Mouse (Mus musculus): Measurements from ENCODE around the gene Polrmt.

Gene Polrmt

DNA sequence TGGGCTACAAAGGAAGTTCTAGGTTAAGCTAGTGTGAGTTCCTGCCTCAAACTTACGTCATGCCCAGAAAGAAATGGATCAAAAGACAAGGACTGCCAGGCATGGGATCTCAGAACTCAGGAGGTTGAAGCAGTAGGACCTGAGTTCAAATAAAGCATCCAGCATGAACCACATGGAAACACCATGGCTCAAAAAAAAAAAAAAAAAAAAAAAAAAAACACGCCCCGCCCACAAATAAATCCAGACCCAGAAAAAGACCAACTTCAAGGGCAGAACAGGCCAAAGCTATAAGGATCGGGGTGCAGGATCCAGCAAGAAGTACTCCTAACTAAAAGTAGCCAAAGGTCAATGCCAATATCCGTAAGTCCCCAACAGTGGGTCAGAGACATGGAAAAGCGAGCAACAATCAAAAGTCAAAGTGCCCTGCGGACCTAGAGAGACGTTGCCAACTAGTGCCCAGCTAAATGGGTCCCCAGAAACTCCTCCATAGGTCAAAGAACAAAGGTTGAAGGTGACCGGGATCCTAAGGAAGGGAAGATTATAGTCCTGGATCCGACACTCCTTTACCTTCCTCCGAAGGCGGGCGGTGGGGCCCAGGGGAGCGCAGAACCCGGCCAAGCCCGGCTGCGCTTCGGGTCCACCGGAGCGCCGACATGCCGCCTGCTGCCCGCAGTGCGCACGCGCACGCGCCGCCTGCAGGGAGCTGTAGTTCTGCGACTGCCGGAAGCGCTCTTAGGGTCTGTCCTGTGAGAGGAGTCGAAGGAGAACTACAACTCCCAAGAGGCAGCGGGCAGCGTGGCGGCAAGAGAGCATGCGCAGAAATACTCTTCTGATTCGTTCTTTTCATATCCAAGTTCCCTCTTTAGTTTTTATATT lies at the start of gene Polrmt:
Polrmt (minus strand) TSS at position 684 of the 876 bp plus-strand sequence.
- peak; percentile 99 for DNase-seq (ENCODE audit: low read depth, low spot score)

DNA sequence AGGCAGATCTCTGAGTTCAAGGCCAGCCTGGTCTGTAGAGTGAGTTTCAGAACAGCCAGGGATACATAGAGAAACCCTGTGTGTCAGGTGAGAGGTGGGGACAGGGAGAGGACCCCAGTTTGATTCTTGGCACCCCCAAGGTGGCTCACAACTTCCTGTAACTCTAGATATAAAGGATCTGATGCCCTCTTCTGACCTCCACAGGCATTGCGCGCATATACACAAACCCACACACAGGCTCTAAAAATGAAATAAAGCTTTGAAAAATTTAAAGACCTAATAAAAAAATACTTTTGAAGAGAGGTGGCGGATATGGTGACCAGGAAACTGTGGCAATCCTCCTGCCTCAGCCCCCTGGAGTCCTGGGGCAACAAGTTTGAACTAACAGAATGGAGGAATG lies 49.5 kb upstream of the Polrmt start:
- no peak for DNase-seq (ENCODE audit: low read depth, low spot score)

DNA sequence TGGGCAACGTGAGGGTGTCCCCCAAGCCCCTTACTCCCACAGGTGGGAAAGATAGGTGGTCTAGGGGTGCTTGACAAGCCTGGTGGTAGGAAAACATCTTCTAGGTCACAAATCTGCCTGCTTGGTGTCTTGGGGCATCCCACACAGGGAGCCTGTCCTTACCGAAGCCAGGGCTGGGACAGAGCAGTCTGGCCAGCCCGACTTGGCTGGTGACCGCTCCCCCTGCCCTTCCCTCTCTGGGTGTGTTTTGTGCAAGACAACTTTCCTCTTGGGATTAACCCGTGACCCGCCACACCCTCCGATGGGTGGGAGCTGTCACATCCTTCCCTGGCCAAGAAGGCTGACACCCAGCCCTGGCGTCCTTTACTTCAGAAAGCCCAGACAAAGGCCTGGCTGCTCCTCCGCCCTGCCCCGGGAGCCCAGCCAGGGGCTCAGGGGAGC lies 48.1 kb upstream of the Polrmt start:
- peak; percentile 43 for DNase-seq (ENCODE audit: low read depth, low spot score)

DNA sequence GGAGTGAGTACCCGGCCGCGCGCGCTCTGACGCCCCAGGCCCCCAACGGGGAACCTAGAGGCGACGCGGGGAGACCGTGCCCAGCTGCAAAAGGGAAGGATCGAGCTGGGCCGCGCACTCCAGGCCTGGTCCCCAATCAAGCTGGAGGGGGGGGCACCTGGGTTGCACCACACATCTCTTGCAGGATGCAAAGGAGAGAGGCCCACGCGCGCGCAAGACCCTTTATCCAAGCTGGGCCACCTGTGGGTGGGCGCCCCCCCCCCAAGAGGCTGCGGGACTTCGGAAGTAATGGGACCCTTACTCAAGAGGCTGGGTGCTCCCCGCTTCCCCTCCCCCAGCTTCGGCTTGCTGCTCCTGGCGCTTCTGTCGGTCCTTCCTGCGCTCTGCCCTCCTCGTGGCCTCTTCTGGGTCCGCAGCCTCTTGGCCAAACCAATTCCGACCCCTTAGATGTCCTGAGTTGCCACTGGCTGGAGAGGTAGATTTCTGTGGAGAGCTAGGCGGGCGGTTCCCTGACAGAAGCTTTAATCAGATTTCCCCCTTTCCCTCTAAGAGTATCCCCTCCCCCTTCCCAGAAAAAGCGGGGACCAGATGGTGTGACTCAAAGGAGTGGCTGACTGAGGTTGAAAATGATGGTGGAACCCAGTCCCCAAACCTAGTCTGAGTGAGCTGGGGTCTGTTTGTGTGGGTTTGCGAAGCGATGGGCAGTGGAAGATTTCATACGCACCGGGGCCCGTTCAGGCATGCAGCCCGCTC lies 47.5 kb upstream of the Polrmt start:
- peak; percentile 39 for DNase-seq (ENCODE audit: low read depth, low spot score)

DNA sequence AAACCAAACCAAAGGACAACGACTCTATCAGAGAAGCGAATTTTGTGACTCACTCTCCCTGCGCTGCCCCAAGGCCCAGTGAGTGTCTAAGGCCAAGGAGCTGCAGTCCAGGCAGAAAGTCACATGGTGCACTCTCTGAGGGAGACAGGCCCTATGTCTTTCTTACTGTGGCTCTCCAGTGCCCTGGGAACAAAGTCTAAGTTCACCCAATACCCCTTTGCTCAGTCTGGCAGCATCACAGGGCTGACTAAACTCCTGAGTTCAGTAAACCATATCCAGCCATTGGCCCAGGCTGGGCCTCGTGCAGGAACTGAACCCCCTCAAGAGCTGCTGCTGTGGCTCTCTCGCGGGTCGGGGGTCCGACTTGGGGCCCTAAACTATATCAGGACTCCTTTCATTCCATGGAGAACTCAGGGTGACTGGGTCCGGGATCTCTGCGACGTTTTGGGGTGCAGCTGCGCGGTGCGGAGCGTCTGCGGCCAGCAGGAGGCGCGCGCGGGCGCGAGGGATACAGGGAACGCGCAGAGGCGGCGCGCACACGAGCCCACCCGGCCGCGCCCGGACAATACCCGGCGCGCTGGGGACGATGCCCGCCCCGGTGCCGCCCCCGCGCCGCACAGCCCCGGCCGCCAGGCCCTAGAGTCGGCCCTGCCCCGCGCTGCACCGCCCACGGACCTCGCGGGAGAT lies 46.8 kb upstream of the Polrmt start, which contains the start of gene Palm:
Palm (plus strand) TSS at position 522 of the 687 bp plus-strand sequence.
- DNase-seq (ENCODE audit: low read depth, low spot score), result peak; percentile 75

DNA sequence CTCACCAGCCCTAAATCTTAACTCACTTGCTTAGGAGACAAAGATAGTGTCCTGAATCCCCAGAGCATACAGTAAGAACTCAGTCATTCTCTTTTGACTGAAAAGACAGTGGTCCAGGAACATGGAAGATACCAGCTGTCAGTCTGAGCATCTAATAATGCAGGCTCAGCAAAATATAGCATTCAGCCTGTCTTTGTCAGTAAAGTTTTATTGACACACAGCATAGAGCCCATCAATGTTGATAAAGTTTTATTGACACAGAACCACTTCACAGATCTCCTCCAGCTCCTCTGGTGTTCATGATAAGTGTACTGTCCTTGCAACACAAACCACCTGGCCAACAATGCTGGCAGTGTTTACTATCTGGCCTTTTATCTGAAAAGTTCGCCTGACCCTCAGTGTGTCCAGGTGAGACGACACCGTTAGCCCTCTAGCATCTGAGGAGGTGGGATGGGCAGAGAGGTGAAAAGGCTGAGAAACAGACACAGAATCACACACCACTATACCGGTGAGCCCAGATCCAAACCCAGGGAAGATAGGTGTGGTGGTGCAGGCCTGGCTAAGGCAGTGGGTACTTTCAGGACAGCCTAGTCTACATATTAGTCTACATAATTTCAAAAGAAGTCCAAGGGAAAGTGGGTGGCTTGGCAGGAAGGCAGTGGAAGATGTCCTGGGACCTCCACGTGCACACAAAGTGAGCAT lies 46.1 kb upstream of the Polrmt start:
- DNase-seq (ENCODE audit: low read depth, low spot score), result no peak

DNA sequence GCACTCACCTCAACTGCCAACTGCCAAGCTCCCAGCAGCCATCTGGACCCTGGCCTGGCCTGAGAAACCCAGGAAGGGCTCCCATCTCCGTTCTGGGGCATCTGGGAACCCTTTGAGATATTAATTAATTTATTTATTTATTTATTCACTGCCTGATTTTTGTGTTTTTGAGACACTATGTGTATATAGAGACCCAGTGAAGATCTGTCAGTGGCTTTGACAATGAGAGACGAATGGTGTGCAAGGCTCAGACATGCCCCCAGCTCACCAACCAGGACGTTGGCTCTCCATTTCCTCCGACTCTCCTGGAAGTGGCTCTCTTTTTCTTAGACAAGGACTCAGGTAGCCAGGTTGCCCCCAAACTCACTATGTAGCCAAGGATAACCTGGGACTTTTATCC lies 44.5 kb upstream of the Polrmt start, which contains the start of gene Prss57:
Prss57 (minus strand) TSS at position 101 of the 400 bp plus-strand sequence.
- DNase-seq (ENCODE audit: low read depth, low spot score), result no peak

DNA sequence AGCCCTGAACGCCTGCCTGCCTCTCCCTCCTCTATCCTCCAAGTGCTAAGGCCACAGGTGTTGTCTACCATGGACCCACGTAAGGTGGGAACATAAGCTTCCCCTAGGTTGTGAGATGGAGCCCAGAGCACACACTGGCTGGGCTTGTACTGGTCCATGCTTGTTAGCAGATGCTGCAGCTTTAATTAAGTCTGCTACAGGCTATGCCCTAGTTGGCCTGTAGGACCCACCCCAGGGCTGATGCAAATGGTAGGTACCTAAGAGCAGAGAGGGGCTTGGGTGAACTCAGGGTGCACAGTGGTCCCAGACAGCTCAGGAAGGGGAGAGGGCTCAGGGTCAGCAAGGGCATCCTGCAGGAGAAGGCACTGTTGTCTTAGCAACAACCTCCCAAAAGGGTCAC lies 43.2 kb upstream of the Polrmt start:
- no peak for DNase-seq (ENCODE audit: low read depth, low spot score)

DNA sequence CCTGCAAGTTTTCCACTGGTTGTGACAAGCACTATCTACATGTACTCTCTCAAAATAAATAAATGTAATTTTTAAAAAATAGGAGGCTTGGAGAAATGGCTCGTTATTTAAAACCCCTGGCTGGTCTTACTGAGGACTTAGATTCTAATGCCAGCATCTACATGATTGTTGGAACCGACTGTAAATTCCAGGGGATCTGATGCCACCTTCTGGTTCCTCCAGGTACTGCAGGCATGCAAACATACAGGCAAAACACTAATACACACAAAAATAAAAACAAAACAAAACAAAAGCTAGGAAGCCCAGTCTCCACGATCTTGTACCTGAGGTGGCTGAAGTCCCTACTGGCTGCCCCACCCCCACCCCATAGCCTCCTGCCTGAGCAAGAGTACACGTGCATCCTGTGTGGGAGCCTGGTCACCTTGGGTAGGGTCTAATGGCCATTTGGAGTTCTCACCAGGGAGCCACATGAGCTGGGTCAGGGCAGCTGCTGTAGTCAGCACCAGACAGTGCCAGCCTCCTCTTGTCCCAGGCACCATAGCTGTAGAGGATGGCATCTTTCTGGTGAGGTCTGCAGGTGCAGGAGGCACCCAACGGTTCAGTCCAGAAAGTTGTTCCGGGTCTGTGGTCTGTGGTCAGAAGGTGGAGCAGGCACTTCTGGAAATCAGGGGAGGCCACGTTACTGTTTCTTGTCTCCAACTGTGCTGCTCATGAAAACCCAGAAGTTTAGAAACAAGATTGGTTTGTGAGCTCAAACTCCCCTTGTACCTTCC lies 42.2 kb upstream of the Polrmt start:
- peak; percentile 76 for DNase-seq (ENCODE audit: low read depth, low spot score)

DNA sequence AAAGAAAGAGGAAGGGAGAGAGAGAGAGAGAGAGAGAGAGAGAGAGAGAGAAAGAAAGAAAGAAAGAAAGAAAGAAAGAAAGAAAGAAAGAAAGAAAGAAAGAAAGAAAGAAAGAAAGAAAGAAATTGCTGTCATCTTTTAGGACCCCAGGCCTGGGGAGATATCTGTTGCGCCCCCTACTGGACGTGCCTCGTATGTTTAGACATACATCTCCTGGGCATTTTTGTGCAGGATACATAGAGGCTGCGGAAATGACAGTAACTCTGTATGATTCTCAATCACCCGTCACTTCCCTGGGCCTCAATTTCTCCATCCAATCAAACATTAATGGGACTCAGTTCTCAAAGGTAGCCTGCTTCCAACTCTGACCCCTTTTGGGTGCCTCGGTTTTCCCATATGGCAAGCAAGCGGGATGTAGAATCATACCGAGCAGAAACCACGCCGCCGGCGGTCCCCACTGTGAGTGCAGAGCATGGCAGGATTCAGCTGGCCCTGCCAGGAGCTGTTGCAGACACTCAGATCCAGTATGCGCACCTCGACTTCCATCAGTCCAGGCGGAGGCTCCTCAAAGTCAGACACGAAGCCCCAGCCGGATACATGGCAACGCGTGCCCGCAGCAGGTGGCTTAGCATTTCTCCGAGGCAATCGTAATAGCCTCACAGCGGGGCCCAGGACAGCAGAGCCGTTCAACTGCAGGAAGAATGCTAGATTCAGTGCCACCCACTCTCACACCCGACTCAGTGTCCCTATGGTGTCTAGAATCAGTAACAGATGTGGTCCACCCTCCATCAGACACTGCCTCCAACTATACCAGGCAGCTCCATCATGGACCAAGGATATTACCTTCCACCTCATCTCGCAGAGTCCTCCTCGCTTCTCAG lies 37.8 kb upstream of the Polrmt start:
- peak; percentile 84 for DNase-seq (ENCODE audit: low read depth, low spot score)

DNA sequence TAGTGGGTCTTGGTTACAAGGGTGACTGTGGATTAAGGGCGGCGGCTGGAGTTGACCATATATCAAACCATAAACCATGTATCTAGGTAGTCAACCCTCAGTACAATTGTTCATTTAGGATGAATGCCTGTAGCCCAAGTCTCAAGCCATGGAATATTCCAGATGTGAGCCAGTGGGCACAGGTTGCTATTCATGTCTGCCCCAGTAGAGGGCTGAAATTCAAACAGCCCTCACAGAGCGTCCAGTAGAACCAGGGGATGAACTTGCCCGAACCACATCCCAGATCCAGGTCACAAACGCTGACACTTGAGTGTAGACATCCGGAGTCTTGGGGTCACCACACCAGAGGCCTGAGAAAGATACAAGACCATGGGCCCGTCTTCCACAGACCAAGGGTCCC lies 36.7 kb upstream of the Polrmt start:
- DNase-seq (ENCODE audit: low read depth, low spot score), result peak; percentile 76

DNA sequence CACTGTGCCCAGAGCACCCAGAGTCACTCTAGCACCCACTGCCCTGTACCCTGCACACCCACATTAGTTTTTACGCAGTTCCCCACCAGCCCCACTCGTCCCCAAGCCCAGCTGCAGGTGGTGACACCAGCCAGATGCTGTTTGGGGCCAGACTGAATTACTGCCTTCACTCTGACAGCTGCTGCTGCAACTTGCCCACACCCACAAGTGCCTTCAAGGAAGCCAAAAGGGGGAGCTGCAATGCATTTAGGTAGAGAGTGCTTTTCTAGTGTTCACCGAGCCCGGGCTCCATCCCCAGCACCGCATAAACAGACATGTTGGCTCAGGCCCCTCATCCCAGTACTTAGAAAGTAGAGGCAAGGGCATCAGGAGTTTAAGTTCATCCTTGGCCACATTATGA lies 35.6 kb upstream of the Polrmt start:
- DNase-seq (ENCODE audit: low read depth, low spot score), result no peak

DNA sequence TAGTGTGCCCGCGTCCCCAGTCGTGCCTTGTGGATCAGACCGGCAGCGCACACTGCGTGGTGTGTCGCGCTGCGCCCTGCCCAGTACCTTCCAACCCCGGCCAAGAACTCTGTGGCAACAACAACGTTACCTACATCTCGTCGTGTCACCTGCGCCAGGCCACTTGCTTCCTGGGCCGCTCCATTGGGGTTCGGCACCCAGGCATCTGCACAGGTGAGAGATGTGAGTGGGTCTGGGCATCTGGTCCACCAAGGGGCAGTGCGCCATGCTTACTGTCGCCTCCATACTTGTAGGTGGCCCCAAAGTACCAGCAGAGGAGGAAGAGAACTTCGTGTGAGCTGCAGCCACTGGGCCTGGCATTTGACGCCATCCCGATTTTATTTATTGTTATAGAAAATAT lies 34.8 kb upstream of the Polrmt start:
- no peak for DNase-seq (ENCODE audit: low read depth, low spot score)

DNA sequence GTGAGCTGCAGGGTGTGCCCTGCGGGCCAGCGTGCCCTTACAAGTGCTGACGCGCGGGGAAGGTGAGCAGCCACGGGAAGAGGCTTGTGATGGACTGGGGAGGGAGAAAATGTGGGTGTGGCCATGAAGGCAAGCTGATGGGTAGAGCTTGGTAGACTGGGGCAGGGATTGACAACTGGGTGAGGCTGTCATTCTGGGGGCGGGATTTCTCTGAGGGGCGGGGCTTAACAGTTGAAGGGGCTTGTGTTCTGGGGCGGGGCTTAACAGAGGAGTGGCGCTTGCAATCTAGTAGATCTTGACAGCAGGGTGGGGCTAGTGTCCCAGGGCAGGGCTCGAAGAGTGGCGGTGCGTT lies 34.3 kb upstream of the Polrmt start:
- DNase-seq (ENCODE audit: low read depth, low spot score), result no peak

DNA sequence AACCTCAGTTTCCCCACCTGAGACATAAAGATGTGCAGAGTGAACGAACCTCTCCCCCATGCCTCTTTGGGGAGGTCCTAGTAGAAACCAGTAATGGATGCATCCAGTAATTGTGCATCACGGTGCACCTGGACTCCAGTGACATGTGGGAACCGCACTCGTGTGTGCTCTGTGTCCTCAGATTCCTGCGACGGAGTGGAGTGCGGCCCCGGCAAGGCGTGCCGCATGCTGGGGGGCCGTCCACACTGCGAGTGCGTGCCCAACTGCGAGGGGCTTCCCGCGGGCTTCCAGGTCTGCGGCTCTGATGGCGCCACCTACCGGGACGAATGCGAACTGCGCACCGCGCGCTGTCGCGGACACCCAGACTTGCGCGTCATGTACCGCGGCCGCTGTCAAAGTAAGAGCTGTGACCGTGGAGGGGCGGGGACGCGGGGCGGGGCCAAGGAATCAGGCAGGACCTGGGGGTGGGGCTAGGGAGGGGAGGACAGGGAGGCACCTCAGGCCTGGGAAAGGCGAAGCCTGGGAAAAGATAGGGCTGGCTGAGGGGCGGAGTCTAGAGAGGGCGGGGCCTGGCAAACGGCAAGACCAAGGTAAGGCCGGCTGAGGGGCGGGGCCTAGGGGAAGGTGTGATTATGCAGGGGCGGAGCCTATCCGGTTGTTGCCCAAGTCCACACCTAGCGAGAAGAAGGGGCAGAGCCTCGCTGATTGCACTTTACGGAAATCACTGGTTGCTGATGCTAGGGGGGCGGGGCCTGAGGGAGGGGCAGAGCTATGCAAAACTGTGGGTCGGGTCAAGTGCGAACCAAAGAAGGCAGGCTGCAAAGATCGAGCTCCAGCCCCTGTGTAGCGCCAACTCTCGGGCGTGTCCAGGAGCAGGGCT lies 33.6 kb upstream of the Polrmt start:
- DNase-seq (ENCODE audit: low read depth, low spot score), result peak; percentile 100

DNA sequence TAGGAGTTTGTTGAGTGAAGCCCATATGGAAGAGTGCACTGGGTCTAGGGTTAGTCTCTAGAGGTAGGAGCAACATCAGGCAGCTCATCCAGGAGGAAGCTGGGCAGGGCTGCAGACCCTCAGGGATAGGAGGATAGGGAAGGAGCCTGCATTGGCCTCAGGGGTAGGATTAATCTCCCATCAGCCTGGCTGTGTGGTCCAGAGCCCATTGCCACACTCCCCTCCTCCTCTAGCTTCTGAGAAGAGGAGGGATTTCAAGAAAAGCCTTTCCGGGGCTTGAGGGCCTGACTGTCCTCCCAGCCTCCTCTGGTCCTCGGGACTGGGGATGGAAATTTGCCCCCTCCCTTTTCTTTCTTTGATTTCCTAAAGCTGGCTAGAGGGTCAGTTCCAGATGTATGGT lies 32.8 kb upstream of the Polrmt start:
- no peak for DNase-seq (ENCODE audit: low read depth, low spot score)

DNA sequence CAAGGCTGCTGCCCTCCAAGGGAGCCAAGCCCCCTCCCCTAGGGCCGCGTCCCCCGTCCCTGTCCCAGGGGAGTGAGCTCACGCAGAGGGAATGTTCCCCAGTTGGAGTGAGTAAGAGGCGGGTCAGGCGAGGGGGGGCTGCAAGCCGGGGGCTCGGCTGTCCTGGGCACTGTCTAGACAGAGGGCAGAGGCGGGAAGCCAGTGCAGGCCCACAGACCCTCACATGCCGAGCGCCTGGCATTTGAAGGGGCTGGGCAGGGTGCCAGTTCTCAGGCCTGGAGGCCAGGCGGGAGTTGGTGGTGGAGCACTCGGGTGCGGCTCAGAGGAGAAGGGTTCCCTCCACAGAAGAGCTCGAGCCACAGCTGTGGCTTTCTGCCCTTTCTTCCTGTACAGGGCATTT lies 31.6 kb upstream of the Polrmt start:
- DNase-seq (ENCODE audit: low read depth, low spot score), result no peak

DNA sequence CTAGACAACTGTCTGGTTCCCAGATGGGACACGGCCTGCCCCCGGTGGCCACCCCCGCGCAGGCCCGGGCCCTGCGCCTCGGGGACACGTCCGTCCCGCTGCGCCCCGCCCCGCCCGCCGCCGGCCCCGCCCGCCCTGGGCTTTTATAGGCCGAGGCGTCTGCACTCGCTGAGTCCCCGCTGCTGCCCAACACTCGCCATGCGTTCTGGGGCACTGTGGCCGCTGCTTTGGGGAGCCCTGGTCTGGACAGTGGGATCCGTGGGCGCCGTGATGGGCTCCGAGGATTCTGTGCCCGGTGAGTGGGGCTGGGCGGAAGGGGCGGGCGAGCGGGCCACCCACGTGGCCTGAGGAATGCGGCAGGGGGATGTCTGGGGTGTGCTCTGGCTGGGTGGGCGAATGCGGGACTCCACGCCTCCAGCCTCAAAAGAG lies 30.7 kb upstream of the Polrmt start, which contains the start of gene Fstl3:
Fstl3 (plus strand) TSS at position 170 of the 429 bp plus-strand sequence.
- no peak for DNase-seq (ENCODE audit: low read depth, low spot score)

All from ZHBTc4 (cell line).